Mouse (Mus musculus): ENCODE data around the gene Gtse1.
A peak's percentile ranks its signal among the peaks of the same experiment; 100 is the strongest.
"Not testable (repeated sequence)": the region's sequence is repeated elsewhere in the genome, so short reads cannot be mapped to it uniquely, and the experiment has no call there.

Gene Gtse1

DNA sequence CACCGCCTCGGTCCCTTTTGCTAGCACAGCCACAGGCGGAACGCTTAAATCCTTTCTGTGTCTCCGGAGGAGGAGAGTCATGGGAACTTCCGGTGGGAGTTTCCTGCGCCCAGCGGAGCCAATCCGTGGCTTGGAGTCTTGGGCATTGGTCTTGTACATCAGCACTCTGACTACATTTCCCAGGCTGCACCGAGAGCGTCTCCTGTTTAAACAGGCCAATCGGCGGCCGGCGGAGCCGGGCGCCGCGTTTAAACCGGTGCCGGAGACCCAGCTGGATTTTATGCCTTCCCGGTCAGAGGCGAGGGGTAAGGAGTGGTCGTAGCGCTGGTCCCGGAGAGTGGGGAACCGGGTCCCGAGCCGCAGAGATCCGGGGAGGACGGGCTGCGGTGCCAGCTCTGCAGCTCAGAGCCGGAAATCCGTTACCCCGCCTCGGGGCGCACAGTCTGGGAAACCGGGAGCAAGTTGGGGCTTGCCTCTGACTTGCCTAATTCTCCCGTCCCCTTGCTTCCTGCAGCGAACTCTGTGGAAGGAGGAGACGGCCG lies at the start of gene Gtse1:
Gene Gtse1 (plus strand): TSS at position 256 of the 542 bp plus-strand sequence.
- DNase-seq = peak; percentile 94

DNA sequence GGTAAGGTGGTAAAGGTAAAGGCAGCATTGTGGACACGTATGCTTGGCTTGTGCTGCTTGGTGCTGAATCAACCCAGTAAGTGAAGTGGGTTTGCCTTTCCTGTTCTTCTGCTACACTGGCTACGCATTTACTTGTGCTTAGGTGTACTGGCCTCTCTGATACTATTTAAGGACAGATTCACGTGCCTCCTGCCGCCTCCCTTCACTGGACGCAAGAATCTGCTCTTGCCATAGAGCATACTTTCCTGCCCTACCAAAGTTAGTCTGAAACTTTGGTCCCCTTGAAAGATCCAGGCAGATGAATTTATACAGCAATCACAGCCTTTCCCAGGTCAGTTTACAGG lies 49.1 kb upstream of the Gtse1 start:
- DNase-seq = no peak

DNA sequence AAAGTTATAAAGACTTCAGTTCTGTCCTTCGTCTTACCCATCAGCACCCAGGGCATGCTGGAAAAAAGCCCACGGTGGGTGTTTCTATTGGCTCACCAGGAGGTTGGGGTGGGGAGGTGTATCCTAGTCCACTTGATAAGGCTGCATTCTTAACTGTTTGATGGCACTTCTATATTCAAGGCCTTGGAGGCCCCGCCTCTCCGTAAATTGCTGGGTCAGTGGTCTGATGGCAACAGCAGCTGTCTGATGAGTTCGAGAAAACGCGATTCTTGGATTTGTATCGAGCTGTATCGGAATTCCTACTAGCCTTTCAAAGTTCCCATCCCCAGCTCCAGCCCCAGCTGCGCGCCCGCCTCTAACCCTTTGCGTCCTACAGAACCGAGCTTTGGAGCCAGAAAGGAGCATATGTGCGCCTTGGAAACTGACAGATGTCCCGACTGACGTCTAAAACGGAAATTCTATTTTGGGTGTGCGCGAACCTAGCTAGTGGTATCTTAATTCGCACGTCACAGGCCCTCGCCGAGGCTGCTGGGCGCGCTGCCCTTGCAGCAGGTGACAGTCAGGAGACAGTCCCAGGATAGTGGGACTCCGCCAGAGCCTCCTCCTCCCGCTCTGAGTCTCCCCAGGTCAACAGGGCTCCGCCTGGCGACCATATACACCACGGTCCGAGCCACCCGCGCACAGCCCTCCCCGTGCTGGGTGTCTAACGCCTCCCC lies 48.6 kb upstream of the Gtse1 start:
- DNase-seq = peak; percentile 76

DNA sequence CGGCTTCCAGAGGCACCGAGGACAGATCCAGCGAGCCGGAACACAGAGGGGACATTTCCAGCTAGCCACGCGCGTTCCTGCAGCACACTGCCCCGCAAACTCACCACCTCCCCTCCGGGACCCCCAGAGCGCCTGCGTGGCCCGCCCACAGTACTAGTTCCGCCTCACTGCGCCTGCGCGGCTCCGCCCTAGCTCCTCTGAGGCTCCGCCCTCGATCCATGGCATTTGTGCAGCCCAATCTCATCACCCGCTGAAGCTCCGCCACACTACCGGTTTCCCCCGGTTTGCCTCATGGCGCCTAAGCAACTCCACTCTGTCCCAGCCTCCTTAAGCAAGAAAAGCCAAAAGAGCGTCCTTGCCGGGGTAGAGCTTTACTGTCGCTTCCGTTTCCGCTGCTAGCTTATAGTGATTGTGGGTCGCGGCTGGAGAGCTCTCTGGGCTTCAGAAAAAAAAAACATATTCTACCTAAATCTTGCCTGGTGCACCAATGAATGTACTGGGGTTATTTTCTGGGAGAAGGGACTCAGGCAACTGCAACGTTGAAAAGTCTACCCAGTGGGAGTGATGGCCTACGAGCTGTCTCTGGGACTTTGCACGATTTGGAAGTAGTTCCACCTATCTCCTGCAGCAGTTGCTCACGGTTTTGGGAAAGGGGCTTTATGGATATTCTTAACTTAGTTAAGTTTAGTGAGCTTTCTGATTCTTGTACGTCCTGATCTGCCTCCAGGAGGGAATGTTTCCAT lies 47.8 kb upstream of the Gtse1 start, which contains the start of gene Cdpf1:
Gene Cdpf1 (minus strand): TSS at position 163 of the 743 bp plus-strand sequence.
- peak; percentile 98 for DNase-seq

DNA sequence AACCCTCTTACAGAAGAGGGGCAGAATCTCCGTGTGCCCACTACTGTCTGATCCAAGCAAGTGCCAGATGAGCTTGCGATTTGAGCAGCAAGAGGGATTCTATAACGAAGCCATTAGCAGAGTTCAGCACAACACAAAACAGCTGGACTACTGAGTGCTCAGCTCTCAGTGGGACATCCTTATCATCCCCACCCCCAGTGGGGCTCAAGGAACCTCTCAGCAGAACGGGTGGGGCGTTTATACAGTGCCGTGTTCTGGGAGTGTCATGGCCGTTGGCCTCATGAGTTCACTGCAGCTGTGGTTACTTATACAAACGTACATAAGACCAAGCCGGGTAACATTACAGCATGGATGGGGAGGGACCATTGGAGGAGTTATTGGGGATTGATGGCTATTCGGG lies 46.1 kb upstream of the Gtse1 start:
- peak; percentile 52 for DNase-seq

DNA sequence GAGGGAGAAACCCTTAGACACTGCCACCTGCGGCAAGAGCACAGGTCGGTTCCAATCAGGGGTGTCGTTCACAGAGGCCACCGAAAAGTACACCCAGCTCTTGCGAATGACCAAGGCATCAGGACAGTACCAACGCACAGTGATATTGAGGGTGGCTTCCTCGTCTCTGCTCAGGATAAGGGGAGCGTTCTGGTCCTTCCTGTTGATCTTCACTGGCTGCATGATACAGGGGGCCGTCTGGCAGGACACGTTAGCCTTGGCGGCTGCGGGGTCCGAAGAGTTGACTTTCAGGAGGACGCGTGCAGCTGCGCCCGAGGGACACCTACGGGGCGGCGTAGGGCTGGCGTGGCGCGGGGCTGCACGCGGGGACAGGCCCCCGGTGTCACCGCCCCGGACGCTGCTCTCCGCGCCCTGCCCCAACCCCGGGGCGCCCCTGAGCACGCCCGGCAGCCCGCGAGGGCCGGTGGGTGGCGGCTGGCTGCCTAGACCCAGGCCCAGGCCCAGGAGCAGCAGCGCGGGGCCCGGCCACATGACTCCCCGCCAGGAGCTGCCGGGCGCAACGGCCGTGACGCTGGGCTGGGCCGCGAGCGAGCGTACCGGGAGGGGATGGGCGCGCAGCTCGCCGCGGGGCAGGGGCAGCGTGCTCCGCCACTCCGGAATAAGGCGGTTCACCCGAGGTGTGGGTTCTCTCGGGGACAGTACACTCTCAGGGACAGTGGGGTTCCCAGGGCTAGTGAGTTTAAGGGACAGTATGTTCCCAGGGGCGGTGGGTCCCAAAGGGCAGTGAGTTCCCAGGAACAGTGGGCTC lies 38.1 kb upstream of the Gtse1 start, which contains the start of gene Pkdrej:
Gene Pkdrej (minus strand): TSS at position 532 of the 808 bp plus-strand sequence.
- peak; percentile 23 for DNase-seq

DNA sequence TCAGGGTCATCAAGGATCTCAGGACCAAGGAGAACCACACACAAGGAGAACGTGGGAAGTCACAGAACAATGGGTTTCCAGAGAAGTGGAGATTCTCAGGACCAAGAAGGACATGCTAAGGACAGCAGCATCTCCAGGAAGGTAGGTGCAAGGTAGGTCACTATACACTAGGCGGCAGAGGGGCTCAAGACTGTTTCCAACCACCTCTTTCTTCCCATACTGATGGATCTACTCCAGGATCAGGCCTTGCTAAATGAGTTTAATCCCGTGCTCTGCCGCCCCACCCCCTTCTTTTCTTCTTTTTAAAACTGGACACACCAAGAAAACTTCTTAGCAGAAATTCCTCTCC lies 37.6 kb upstream of the Gtse1 start:
- DNase-seq = no peak

DNA sequence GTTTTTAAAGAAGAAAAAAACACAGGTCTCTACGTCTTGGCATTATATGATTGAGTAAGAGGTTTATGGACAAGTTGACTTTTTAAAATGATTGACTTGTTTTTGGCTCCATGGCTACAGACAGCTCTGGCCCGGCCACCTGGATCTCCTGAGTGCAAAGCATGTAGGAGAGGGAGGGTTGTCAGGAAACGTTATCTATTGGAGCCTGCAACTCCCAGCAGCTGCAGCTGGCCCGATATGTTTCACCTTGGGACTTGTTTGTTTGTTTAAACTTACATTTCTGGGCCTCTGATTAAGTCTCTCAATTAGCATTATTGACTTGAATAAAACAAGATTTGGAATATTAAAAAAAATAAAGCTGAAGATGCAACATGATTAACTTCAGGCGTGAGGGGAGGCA lies 32.9 kb upstream of the Gtse1 start:
- DNase-seq = peak; percentile 59

DNA sequence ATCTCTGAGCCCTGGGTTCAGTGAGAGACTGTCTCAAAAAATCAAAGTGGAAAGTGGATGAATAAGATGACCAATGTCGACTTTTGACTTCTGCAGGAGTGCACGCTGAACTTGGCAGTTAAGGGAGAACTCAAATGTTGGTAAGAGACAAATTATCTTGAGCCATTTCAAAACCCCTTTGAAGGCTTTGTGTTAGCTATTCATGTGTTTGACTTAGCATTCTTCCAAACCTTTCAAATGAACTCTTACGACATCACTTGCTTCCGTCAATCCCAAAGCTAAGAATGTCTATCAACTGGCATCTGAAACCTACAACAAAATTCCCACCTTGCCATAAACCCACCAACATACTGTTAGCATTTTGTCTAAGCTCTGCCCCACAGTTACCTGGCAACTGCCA lies 31.5 kb upstream of the Gtse1 start:
- no peak for DNase-seq

DNA sequence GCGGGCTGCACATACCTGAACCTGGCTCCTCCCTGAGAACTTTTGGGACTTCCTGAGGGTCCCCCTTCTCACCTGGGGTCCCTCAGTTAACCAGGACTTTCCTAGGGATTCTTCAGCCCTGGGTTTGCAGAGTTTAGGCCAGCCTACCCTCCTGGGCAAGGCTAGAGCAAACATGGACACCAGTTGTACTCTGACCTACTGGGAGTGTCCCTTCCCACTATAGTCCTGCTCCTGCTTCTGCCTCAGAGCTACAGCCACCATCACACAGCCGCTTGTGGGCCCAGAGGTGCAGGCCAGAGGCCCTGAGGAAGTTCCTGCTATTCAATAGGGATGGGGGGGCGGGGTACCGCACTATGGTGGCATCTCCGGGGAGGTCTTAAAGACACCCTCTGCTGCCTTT lies 30.1 kb upstream of the Gtse1 start:
- DNase-seq = no peak

DNA sequence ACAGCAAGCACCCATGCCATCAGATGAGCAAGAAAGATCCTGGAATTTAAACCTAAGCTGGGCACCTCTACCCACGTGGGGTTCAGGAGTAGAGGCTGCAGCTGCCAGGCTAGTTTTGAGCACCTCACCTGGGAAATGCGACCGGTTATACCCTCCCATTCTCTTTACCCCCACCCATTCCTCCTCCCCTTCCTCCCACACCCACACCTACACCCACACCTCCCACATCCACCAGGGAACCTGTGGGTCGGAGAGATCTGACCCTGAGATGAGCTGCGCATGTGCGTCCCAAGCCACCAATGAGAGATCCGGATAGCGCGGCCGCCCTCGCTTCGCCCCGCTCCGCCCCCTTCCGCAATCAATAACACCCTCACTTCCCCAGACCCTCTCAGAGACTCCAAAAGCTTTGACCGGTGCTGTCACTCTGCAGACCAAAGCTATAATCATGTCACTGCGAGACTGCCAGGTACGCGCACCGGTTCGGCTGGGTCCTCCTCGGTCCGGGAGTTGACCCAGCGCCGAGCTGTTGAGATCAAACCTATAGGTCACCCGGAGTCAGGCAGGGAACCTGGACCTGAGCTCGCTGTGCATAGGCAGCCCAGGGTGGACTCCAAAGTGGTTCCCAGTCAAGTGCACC lies 27.5 kb upstream of the Gtse1 start, which contains the start of gene Ttc38:
Gene Ttc38 (plus strand): TSS at position 353 of the 637 bp plus-strand sequence.
- peak; percentile 84 for DNase-seq

DNA sequence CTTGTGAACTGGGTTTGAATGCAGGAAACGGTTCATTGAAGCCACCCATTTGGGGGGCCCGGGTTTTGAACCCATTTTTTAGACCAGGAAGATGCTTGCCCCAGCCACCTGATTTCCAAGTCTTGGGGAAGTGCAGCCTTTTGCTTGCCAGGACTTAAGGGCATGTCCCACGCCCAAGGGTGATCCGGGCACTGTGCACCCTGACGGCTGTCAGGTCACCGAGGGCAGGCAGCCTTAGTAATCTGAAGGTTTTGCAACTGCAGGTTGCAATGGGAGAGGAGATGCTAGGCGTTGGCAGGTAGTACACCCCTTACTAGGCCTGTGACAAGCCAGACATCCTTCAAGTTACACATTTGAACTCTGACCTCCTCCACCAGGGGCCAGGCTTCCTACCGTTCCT lies 26.9 kb upstream of the Gtse1 start:
- DNase-seq = no peak

DNA sequence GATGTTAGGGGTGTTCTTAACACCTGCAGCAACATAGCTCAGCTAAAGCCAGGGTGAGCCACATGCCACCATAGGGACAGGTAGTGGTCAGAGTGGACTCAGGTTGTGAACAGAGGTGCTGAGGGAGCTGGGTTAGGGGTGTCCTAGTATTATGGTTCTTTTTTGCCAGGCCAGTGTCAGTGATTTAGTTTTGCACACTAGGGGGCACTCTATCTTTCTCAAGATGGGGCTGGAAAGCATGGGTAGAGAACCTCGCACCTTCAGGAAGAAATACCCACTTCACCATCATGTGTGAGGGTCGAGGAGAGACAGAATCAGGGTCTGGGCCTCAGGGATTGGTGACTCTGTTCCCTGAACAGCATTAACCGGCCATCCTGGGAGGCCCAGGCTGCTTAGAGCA lies 24.2 kb upstream of the Gtse1 start:
- no peak for DNase-seq

DNA sequence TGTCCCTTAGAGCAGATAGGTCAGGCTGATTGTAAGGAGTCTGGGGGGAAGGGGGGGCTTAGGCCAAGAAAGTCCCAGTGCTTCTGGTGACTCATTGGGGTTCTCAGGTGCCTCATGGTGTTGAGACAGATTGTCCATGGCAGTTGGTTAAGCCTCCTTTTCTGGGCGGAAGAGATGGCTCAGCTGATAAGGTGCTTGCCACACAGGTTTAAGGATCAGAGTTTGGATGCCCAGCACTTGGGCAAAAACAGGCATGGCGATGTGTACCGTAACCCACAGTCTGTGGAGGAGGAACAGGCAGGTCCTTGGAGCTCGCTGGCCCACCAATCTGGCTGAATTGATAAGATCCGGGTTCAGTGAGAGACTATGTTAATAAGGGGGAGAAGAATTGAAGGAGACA lies 22.7 kb upstream of the Gtse1 start:
- no peak for DNase-seq

DNA sequence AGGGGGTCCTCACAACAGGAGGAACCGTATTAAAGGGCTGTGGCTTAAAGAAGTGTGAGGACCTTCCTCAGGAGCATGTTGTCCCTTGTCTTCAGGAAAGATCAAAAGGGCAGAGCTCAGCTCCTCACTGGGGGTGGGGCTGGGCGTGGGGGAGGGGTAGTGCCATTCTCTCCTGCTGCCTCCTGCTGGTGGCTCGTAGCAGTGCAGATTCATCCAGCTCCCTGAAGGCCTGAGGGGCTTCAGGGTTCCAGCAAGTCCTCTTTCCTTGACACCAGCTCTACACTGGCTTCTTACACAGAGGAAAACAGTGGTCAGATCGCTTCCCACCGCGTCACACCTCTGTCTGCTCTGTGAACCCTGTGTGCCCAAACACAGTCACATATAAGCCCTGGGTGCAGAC lies 18.6 kb upstream of the Gtse1 start:
- peak; percentile 49 for DNase-seq

DNA sequence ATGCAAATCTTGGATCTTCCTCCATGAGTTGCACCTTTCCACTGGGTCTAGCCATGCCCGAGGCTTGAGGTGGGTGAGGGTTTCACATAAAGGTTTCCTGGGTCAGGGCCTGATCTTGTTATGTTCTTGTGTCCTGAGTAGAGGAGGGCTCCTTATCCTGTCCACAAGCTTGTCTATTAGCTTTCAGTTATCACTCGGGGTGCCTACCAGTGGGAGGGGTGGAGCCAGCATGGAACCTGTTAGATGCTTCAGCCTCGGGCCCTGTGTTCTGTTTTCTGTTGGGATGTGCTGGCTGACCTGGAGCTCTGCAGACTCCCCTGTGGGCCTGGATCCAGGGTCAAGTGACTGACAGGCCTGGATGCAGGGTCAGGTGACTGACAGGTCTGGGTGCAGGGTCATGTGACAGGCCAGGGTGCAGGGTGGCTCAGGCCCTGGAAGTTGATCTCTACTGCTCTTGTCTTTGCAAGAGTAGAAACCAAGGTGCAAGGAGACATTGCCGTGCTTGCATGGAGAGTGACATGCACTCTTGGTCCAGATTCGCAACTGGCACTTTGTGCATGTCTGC lies 17.7 kb upstream of the Gtse1 start:
- no peak for DNase-seq

DNA sequence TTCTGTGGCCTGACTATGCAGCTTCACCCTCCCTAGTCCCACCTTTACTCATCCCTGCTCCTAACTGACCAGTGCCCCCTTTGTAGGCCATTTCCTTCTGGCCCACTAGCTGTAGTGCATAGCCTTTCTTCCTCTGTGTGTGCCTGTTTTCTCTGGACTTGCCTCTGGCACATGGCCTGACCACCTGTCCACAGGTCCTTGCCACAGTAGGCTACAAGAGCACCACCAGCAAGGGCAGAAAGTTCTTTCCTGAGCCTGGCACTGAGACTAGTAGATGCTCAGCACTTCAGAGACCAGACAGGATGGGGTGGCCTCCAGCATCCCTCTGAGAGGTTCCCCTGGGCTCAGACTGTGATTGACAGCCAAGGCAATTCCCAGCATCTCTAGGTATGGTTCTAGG lies 14.5 kb upstream of the Gtse1 start:
- DNase-seq = no peak

DNA sequence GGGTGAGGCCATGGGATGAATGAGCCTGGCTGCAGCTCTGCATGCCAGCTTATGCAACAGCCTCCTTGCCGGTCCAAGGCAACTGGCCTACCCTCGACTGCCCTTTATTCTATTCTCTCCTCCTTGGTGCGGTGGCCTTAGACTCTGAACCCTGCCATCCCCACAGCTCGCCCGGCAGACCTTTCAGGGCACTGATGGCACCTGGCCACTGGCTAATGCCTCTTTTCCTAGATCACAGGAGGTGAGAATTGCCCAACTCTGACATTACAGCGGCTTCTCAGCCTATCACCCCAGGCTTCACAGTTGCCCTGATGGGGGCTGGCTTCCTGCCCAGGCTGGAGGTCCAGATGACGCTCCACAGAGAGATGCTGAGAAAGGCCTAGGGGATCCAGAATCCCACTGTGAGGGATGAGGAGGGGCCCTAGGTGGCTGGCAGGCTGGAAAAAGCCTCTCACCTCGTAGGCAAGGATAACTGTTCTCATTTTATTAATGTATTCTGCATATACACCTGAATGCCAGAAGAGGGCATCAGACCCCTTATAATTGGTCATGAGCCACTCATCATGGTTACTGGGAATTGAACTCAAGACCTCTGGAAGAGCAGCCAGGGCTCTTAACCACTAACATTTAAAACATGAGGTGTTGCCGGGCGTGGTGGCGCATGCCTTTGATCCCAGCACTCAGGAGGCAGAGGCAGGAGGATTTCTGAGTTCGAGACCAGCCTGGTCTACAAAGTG lies 7.7 kb upstream of the Gtse1 start:
- DNase-seq = no peak

DNA sequence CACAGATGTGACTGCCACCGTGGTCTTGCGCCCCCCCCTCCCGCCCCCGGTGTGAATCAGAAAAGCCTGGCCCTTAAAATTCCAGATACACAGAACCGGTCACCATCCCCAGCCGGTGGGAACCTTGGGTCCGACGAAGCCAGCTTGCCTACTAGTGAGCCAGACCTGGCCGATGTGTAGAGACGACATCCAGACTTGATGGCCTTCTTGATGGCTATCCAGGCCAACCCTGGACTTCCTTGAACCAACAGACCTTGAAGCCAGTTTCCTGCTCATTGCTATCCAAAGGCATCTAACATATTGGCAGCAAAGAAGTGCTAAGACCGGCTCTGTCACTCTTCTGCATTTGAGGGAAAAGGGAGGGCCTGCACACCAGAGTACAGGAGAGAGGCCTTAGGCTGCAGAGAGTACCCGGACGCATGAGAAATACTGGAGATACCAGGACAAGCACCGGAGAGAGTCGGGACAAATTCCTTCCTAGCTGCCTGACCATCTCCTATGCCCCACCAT lies 510 bp upstream of the Gtse1 start:
- no peak for DNase-seq

DNA sequence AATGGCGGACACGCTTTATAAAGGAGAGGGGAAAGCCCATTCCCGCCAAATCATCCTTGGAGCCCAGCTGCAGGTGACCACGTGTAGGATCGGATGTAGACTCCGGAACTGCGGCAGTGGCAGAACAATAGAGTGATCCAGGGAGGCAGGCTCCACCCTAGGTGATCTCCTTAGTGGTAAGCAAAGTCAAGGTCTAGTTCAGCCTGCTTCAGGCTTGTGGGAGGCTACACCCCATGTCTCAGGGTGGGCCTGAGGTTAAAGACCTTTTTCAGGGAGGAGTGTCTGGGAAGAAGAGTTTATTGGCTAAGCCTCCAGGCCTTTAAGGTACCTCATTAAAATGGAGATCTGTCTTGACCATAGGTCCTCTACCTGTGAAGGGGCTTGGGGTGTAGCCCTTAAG lies 6.4 kb downstream of the Gtse1 start:
- DNase-seq = not testable (repeated sequence)

DNA sequence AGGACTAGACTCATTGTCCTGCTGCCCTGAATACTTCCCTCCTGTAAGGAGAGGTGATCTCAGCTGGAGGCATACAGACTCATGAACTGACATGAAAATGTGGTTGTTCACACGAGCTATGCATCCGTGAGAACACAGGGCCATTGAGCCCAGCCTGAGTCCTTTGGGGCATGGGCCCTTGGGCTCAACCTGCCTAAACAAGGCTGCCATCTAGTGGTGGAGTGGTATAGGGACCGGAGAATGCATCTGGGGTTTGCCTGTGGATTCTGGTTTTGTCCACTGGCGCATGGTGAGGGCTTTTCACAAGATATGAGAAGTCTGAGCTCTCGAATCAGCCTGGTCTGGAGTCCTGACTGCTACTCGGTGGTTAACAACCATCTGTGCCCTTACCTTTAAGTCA lies 8.2 kb downstream of the Gtse1 start:
- peak; percentile 67 for DNase-seq

Measured in liver (tissue).